Mouse (Mus musculus) cerebellum, adult 2 months (tissue): ENCODE measurements around the gene Ms4a3. TPM values are rescaled to one million over a fixed set of nuclear protein-coding genes. Genes with fewer than 3 reads are reported as not detected.

Experiments used
- DNase-seq, 2 experiments: peaks; one replicate each; pipeline ENCODE4 v3.0.0; 2021
- H3K27ac ChIP-seq: fragments of 200-500 bp; 2 replicates; pipeline ENCODE4 v1.5.1; 2012; ENCODE audit warnings: low read length, control low read depth, inconsistent platforms; ENCODE audit not compliant: insufficient read depth
- H3K27me3 ChIP-seq: fragments of 200-500 bp; 2 replicates; pipeline ENCODE4 v1.6.1; 2012; ENCODE audit warnings: inconsistent platforms, mild to moderate bottlenecking, low read length, moderate library complexity; ENCODE audit not compliant: control insufficient read depth, insufficient read depth
- H3K4me1 ChIP-seq: fragments of 200-500 bp; 2 replicates; pipeline ENCODE4 v1.6.1; 2011; ENCODE audit warnings: low read length; ENCODE audit not compliant: control insufficient read depth, insufficient read depth
- H3K4me3 ChIP-seq: fragments of 200-500 bp; replicated peaks from 2 replicates; pipeline ENCODE3; 2011; ENCODE audit warnings: mild to moderate bottlenecking, low read depth, low read length, control low read depth; ENCODE audit not compliant: insufficient read depth
- CTCF ChIP-seq: fragments of 200-500 bp; IDR thresholded peaks from 2 replicates; pipeline ENCODE4 v1.5.1; 2011; ENCODE audit warnings: low read depth, mild to moderate bottlenecking, control low read depth, low read length, moderate library complexity, borderline replicate concordance; ENCODE audit not compliant: insufficient read depth
- POLR2A ChIP-seq: fragments of 200-500 bp; IDR thresholded peaks from 2 replicates; pipeline ENCODE4 v1.6.1; 2011; ENCODE audit warnings: low read length, control low read depth, borderline replicate concordance; ENCODE audit not compliant: insufficient read depth
- WGBS: fragments of 180-500 bp; shearing (Covaris S2); methylation state at CpG from one replicate; pipeline ENCODE4 v1.1.7; 2018; 5-methylcytosine and 5-hydroxymethylcytosine counted together
- polyA plus RNA-seq: library from polyadenylated mRNA; depleted of rRNA; stranded (reverse); fragments of >200 nt; gene quantifications from 2 replicates; pipeline ENCODE4 v1.2.3, GENCODE M21; 2012; rRNA removed

The Ms4a3 gene
- polyA plus RNA-seq, 1 experiment, result not detected

GRCm38 (mm10) chr19:11611541-11611945 is 29.1 kb downstream of the Ms4a3 start:
- H3K4me1 ChIP-seq, result no peaks in the 10 kb centered on the region
- TF ChIP-seq POLR2A (no peak), CTCF (peak; percentile 50; the same call in 1 of the 2 replicates)
- no peaks in the 10 kb centered on the region for H3K27me3 ChIP-seq
- no peak overlapping the region for H3K4me3 ChIP-seq
- peak; percentile 14 to 44 for DNase-seq
- H3K27ac ChIP-seq, result no peak overlapping the region
- WGBS, result 7% methylated on average over 6 of the region's 6 CpGs

GRCm38 (mm10) chr19:11608172-11608571 is 32.5 kb downstream of the Ms4a3 start:
- Histone ChIP-seq H3K27me3 (no peaks in the 10 kb centered on the region), H3K27ac (no peak overlapping the region), H3K4me3 (no peak overlapping the region), H3K4me1 (no peaks in the 10 kb centered on the region)
- peak in 1 of 2 experiments; percentile 13 for DNase-seq
- 12% methylated on average over 1 of the region's 1 CpGs for WGBS
- TF ChIP-seq POLR2A, result no peak
- TF ChIP-seq CTCF, result peak; percentile 22; the same call in 1 of the 2 replicates

GRCm38 (mm10) chr19:11604603-11605002 is 36.0 kb downstream of the Ms4a3 start, which contains the start of gene Ms4a6d:
Ms4a6d (minus strand) TSS chr19:11604849.
- no peak within 1 kb of the TSS for H3K4me3 ChIP-seq

GRCm38 (mm10) chr19:11602026-11602425 is 38.6 kb downstream of the Ms4a3 start:
- Histone ChIP-seq H3K27ac (no peak overlapping the region), H3K4me1 (no peaks in the 10 kb centered on the region), H3K4me3 (no peak overlapping the region), H3K27me3 (no peaks in the 10 kb centered on the region)
- no peak for DNase-seq
- TF ChIP-seq POLR2A (no peak), CTCF (no peak)
- WGBS, result 86% methylated on average over 2 of the region's 2 CpGs

More at GRCm38 (mm10) chr19:11604603-11605002, 36.0 kb downstream of the Ms4a3 start, which contains the start of gene Ms4a6d:
- no peaks in the 10 kb centered on the region for H3K27me3 ChIP-seq
- 90% methylated on average over 2 of the region's 2 CpGs for WGBS
- H3K4me1 ChIP-seq, result no peaks in the 10 kb centered on the region
- no peak within 1 kb of the TSS for H3K27ac ChIP-seq
- DNase-seq, result no peak
- no peak for TF ChIP-seq CTCF
- TF ChIP-seq POLR2A, result no peak

GRCm38 (mm10) chr19:11601349-11601748 is 39.3 kb downstream of the Ms4a3 start:
- no peak overlapping the region for H3K4me3 ChIP-seq
- no peak overlapping the region for H3K27ac ChIP-seq
- DNase-seq, result no peak
- no peaks in the 10 kb centered on the region for H3K4me1 ChIP-seq
- no peaks in the 10 kb centered on the region for H3K27me3 ChIP-seq
- no peak for TF ChIP-seq CTCF
- 87% methylated on average over 3 of the region's 3 CpGs for WGBS

- 54% methylated on average over 2 of the region's 2 CpGs for WGBS
- DNase-seq, result no peak
- Histone ChIP-seq H3K27ac (no peak overlapping the region), H3K27me3 (no peaks in the 10 kb centered on the region), H3K4me1 (no peaks in the 10 kb centered on the region), H3K4me3 (no peak overlapping the region)
- no peak for TF ChIP-seq CTCF
These were observed 50.7 kb downstream of the Ms4a3 start for GRCm38 (mm10) chr19:11589891-11590449.

- DNase-seq, result no peak
- H3K27me3 ChIP-seq, result no peaks in the 10 kb centered on the region
- H3K27ac ChIP-seq, result no peak overlapping the region
- H3K4me3 ChIP-seq, result no peak overlapping the region
- WGBS, result 76% methylated on average over 4 of the region's 4 CpGs
- TF ChIP-seq CTCF (no peak), POLR2A (no peak)
- no peaks in the 10 kb centered on the region for H3K4me1 ChIP-seq
These were observed 51.4 kb downstream of the Ms4a3 start for GRCm38 (mm10) chr19:11589205-11589604.

Other genes starting within 250 kb of the Ms4a3 start
- gene Ms4a4c, start 236.1 kb downstream of the Ms4a3 start, polyA plus RNA-seq, result 0.18 TPM in 1 of 2 replicates, not detected in the other
- 0.16 and 0.24 TPM in 2 replicates for gene Ms4a4b, start 197.3 kb downstream of the Ms4a3 start, polyA plus RNA-seq
- gene Ms4a6c, start 171.5 kb downstream of the Ms4a3 start, polyA plus RNA-seq, result 0.25 and 0.32 TPM in 2 replicates
- not detected in 2 replicates for gene Gm8369, start 154.9 kb downstream of the Ms4a3 start, polyA plus RNA-seq
- 0.43 and 0.57 TPM in 2 replicates for gene Ms4a6b, start 124.3 kb downstream of the Ms4a3 start, polyA plus RNA-seq
- 0.10 and 0.28 TPM in 2 replicates for gene Ms4a4d, start 104.0 kb downstream of the Ms4a3 start, polyA plus RNA-seq
- 0.48 and 0.54 TPM in 2 replicates for gene Ms4a6d, start 36.0 kb downstream of the Ms4a3 start, polyA plus RNA-seq
- gene Ms4a2, start 17.1 kb downstream of the Ms4a3 start, polyA plus RNA-seq, result not detected in 2 replicates
- not detected in 2 replicates for gene Oosp2, start 19.7 kb upstream of the Ms4a3 start, polyA plus RNA-seq
- not detected in 2 replicates for gene Oosp1, start 50.3 kb upstream of the Ms4a3 start, polyA plus RNA-seq
- not detected in 2 replicates for gene Oosp3, start 56.2 kb upstream of the Ms4a3 start, polyA plus RNA-seq
- gene Gif, start 106.7 kb upstream of the Ms4a3 start, polyA plus RNA-seq, result not detected in 2 replicates
- gene Mrpl16, start 129.5 kb upstream of the Ms4a3 start, polyA plus RNA-seq, result 41.0 and 41.6 TPM in 2 replicates
- 58.1 and 63.1 TPM in 2 replicates for gene Stx3, start 178.6 kb upstream of the Ms4a3 start, polyA plus RNA-seq
- 0.11 TPM in 1 of 2 replicates, not detected in the other for gene Olfr1417, start 198.4 kb upstream of the Ms4a3 start, polyA plus RNA-seq
- gene Olfr1418, start 220.2 kb upstream of the Ms4a3 start, polyA plus RNA-seq, result not detected in 2 replicates
- 0.11 TPM in 1 of 2 replicates, not detected in the other for gene Olfr1419, start 234.3 kb upstream of the Ms4a3 start, polyA plus RNA-seq
- 0.05 TPM in 1 of 2 replicates, not detected in the other for gene Olfr1420, start 245.7 kb upstream of the Ms4a3 start, polyA plus RNA-seq